Mouse (Mus musculus): ENCODE data around the gene Umod.

GRCm38 (mm10) chr7:119519163-119519562 is 40.1 kb upstream of the Umod start, which contains the start of gene Acsm5:
- TF ChIP-seq CTCF (IDR thresholded peaks at IDR 0.05) (no peak), EP300 (IDR thresholded peaks at IDR 0.05) (no peak)
